Comparison of ENCODE assay signal across 15 mouse cellular contexts in genomic region chr12:16642000-16642399, GRCm38 (mm10). TPM values are rescaled to one million over a fixed set of nuclear protein-coding genes. Genes with fewer than 3 reads are reported as not detected.
DNase-seq lines count a peak whose midpoint lies in the region; ATAC-seq and TF ChIP-seq lines count a peak whose summit lies in the region.
"Had no signal": no experiment of that assay in that cellular context is flagged by ENCODE, and none has a peak within 500 bp of the region (broad histone marks: within the 10 kb centered on the region; RNA-seq: fewer than 3 reads in every experiment).

No protein-coding gene starts in this region.

- WGBS in liver, postnatal 0 days (ENCODE audit: insufficient replicate concordance) = 54% methylated on average over 5 of the region's 5 CpGs
- WGBS in liver, embryonic 11.5 days = 56% methylated on average over 5 of the region's 5 CpGs

- peak; percentile 44 for TF ChIP-seq CTCF in liver, postnatal 0 days (IDR thresholded peaks at IDR 0.05; ENCODE audit: low read depth)
- TF ChIP-seq CTCF in ES-Bruce4 (IDR thresholded peaks at IDR 0.05; ENCODE audit: low read depth, low read length) = peak; percentile 77

- H3K4me1 ChIP-seq in liver, postnatal 0 days (ENCODE audit: insufficient read depth) = no peaks in the 10 kb centered on the region
- no peaks in the 10 kb centered on the region for H3K4me1 ChIP-seq in liver, embryonic 11.5 days (replicated peaks; ENCODE audit: control insufficient read depth, insufficient read depth, low read length)
- H3K4me1 ChIP-seq in ES-Bruce4 (ENCODE audit: control insufficient read depth, insufficient read depth, low read length) = no peaks in the 10 kb centered on the region

- no peak overlapping the region for H3K4me2 ChIP-seq in liver, postnatal 0 days (ENCODE audit: low read depth, low read length)
- H3K4me2 ChIP-seq in liver, embryonic 11.5 days = no peak overlapping the region
- H3K4me2 ChIP-seq: embryonic facial prominence, embryonic 12.5 days; hindbrain, embryonic 14.5 days; midbrain, embryonic 15.5 days had no signal

- no peaks in the 10 kb centered on the region for H3K27me3 ChIP-seq in liver, postnatal 0 days (ENCODE audit: insufficient read depth, low read length)
- no peaks in the 10 kb centered on the region for H3K27me3 ChIP-seq in liver, embryonic 11.5 days (replicated peaks; ENCODE audit: control insufficient read depth, insufficient read depth, low read length)
- no peaks in the 10 kb centered on the region for H3K27me3 ChIP-seq in ES-Bruce4 (ENCODE audit: control insufficient read depth, insufficient read depth, low read length, poor library complexity, severe bottlenecking)
- H3K27me3 ChIP-seq: embryonic facial prominence, embryonic 12.5 days; midbrain, embryonic 15.5 days had no signal

- TF ChIP-seq EP300 in liver, postnatal 0 days (IDR thresholded peaks at IDR 0.05; ENCODE audit: low read depth) = no peak
- TF ChIP-seq EP300 in ES-Bruce4 (IDR thresholded peaks at IDR 0.05; ENCODE audit: insufficient read depth, low read depth, low read length) = no peak

- no peaks in the 10 kb centered on the region for H3K36me3 ChIP-seq in liver, postnatal 0 days (replicated peaks; ENCODE audit: insufficient read depth, low read length)
- H3K36me3 ChIP-seq in liver, embryonic 11.5 days (ENCODE audit: control insufficient read depth, insufficient read depth, low read length) = no peaks in the 10 kb centered on the region
- H3K36me3 ChIP-seq in ES-Bruce4 (ENCODE audit: control insufficient read depth, insufficient read depth, low read length, poor library complexity, severe bottlenecking) = no peaks in the 10 kb centered on the region
- H3K36me3 ChIP-seq: embryonic facial prominence, embryonic 12.5 days; midbrain, embryonic 15.5 days had no signal

- DNase-seq in gastrocnemius, adult 18-20 months (ENCODE audit: low spot score) = peak; percentile 63
- DNase-seq in gastrocnemius, adult 8-10 months (ENCODE audit: low spot score in 2 of 2) = no peak
- no peak for DNase-seq in liver, postnatal 0 days
- no peak for DNase-seq in liver, embryonic 11.5 days (ENCODE audit: low spot score)
- no peak for DNase-seq in spleen, adult 18-20 months
- no peak for DNase-seq in kidney, postnatal 4 days
- DNase-seq: heart, adult 18-20 months; kidney, postnatal 14 days; right cerebral cortex, postnatal 4 days had no signal

- H3K9me3 ChIP-seq in liver, postnatal 0 days (ENCODE audit: low read length) = no peaks in the 10 kb centered on the region
- H3K9me3 ChIP-seq in liver, embryonic 11.5 days (ENCODE audit: control insufficient read depth, low read length) = no peaks in the 10 kb centered on the region
- no peaks in the 10 kb centered on the region for H3K9me3 ChIP-seq in ES-Bruce4 (replicated peaks; ENCODE audit: control insufficient read depth, insufficient read depth, low read length, poor library complexity, severe bottlenecking)
- H3K9me3 ChIP-seq: embryonic facial prominence, embryonic 12.5 days; midbrain, embryonic 15.5 days had no signal

- no peak overlapping the region for H3K27ac ChIP-seq in liver, postnatal 0 days (ENCODE audit: low read depth)
- no peak overlapping the region for H3K27ac ChIP-seq in liver, embryonic 11.5 days (ENCODE audit: low read depth, low read length)
- H3K27ac ChIP-seq in ES-Bruce4 (ENCODE audit: insufficient read depth, low read length) = no peak overlapping the region
- H3K27ac ChIP-seq: embryonic facial prominence, embryonic 12.5 days; hindbrain, embryonic 14.5 days; midbrain, embryonic 15.5 days had no signal

- no peak for TF ChIP-seq POLR2A in ES-Bruce4 (IDR thresholded peaks at IDR 0.05; ENCODE audit: insufficient read depth, low read length)

- no peak overlapping the region for H3K4me3 ChIP-seq in liver, postnatal 0 days (ENCODE audit: low read depth, low read length)
- no peak overlapping the region for H3K4me3 ChIP-seq in liver, embryonic 11.5 days (ENCODE audit: low read depth, low read length)
- H3K4me3 ChIP-seq in ES-Bruce4 (ENCODE audit: low read depth, low read length) = no peak overlapping the region
- H3K4me3 ChIP-seq: embryonic facial prominence, embryonic 12.5 days; midbrain, embryonic 15.5 days had no signal

- H3K9ac ChIP-seq in liver, postnatal 0 days (replicated peaks) = no peak overlapping the region
- no peak overlapping the region for H3K9ac ChIP-seq in liver, embryonic 11.5 days (ENCODE audit: low read depth, low read length)
- H3K9ac ChIP-seq in ES-Bruce4 (ENCODE audit: low read depth, poor library complexity, severe bottlenecking) = no peak overlapping the region
- H3K9ac ChIP-seq: embryonic facial prominence, embryonic 12.5 days; hindbrain, embryonic 14.5 days; midbrain, embryonic 15.5 days had no signal

- no peak for ATAC-seq in liver, postnatal 0 days
- no peak for ATAC-seq in liver, embryonic 11.5 days (replicated peaks; ENCODE audit: low FRiP score)
- peak; percentile 66 for ATAC-seq in megakaryocyte progenitor cell, adult 5-6 weeks (replicated peaks; ENCODE audit: poor library complexity)
- ATAC-seq: forebrain, embryonic 14.5 days; midbrain, embryonic 15.5 days had no signal

RNA-seq across cellular contexts. Expression of gene Ntsr2, which starts 11.2 kb away (rescaled TPM):
- 1 to 10 TPM; 2.6 TPM for total RNA-seq in gastrocnemius, adult 18-20 months (2021)
- total RNA-seq in gastrocnemius, adult 8-10 months (2022) = 1 to 10 TPM; 1.1 to 2.8 (median 2.1) TPM
- polyA plus RNA-seq in liver, postnatal 0 days (2015; fragmentation: Nextera tagmentation; extraction: Ambion mirVana) = not detected in 2 replicates
- polyA plus RNA-seq in liver, embryonic 11.5 days (2014; fragmentation: Nextera tagmentation; extraction: Ambion mirVana) = not detected in 2 replicates
- not detected in 2 replicates for polyA plus RNA-seq in ES-Bruce4 (2011; ENCODE audit: insufficient read depth, insufficient read length, low read depth, missing spikeins)
- total RNA-seq in megakaryocyte progenitor cell, adult 5-6 weeks (2015) = not detected in 2 replicates
- not detected in 2 replicates for total RNA-seq in megakaryocyte progenitor cell, adult 5-6 weeks (2017)

RNA-seq across cellular contexts. Expression of gene Lpin1, which starts 31.2 kb away (rescaled TPM):
- total RNA-seq in gastrocnemius, adult 18-20 months (2021) = 100 to 1,000 TPM; 212 to 245 TPM
- total RNA-seq in gastrocnemius, adult 8-10 months (2022) = 100 to 1,000 TPM; 227 to 339 (median 265) TPM
- 4.6 and 14.3 TPM in 2 replicates for polyA plus RNA-seq in liver, postnatal 0 days (2015; fragmentation: Nextera tagmentation; extraction: Ambion mirVana)
- 9.6 and 10.4 TPM in 2 replicates for polyA plus RNA-seq in liver, embryonic 11.5 days (2014; fragmentation: Nextera tagmentation; extraction: Ambion mirVana)
- polyA plus RNA-seq in ES-Bruce4 (2011; ENCODE audit: insufficient read depth, insufficient read length, low read depth, missing spikeins) = 28.6 and 33.3 TPM in 2 replicates
- 3.8 and 5.3 TPM in 2 replicates for total RNA-seq in megakaryocyte progenitor cell, adult 5-6 weeks (2015)
- total RNA-seq in megakaryocyte progenitor cell, adult 5-6 weeks (2017) = 5.8 and 7.8 TPM in 2 replicates

Comparison
In these comparisons a context has a peak if more than half of its experiments do, and no peak if none do; other contexts are left out.
1. RNA of gene Lpin1, which starts 31.2 kb away (total RNA-seq): 227 to 339 TPM in gastrocnemius, adult 8-10 months and 212 to 245 TPM in gastrocnemius, adult 18-20 months; 3.8 to 7.8 TPM in megakaryocyte progenitor cell, adult 5-6 weeks; every median in the first group is over 10 times any median in the second.